Mouse (Mus musculus): Measurements from ENCODE around the gene Gm20388. TPM values are rescaled to one million over a fixed set of nuclear protein-coding genes. Genes with fewer than 3 reads are reported as not detected.
A peak's percentile ranks its signal among the peaks of the same experiment; 100 is the strongest.

The Gm20388 gene
- polyA plus RNA-seq, 1 experiment from 2014 or later = not detected

GRCm38 (mm10) chr8:122442781-122443180 lies 2532.1 kb downstream of the Gm20388 start:
- no peak for DNase-seq
- Histone ChIP-seq H3K4me2 (peak overlapping the region; percentile 99), H3K36me3 (peaks cover 20% of the 10 kb centered on the region), H3K27me3 (peaks cover 8% of the 10 kb centered on the region; the same call in 1 of the 2 replicates), H3K4me3 (replicated peaks) (peak overlapping the region; percentile 66), H3K9ac (peak overlapping the region; percentile 81), H3K4me1 (replicated peaks) (peaks cover 49% of the 10 kb centered on the region), H3K9me3 (replicated peaks) (no peaks in the 10 kb centered on the region), H3K27ac (peak overlapping the region; percentile 70)
- WGBS (ENCODE audit: insufficient replicate concordance) = 5% methylated on average over 12 of the region's 12 CpGs
- no peak for ATAC-seq (ENCODE audit: low read depth)

GRCm38 (mm10) chr8:122443262-122444006 lies 2532.8 kb downstream of the Gm20388 start, which contains the start of gene Mvd:
Gene Mvd (minus strand): TSS chr8:122443422.
- DNase-seq (peak; percentile 99), ATAC-seq (ENCODE audit: low read depth) (peak; percentile 98)
- H3K4me2 ChIP-seq = peak within 1 kb of the TSS; percentile 99
- peak within 1 kb of the TSS; percentile 81 for H3K9ac ChIP-seq
- H3K9me3 ChIP-seq (replicated peaks) = no peaks in the 10 kb centered on the region
- H3K36me3 ChIP-seq = peaks cover 16% of the 10 kb centered on the region
- H3K27me3 ChIP-seq = peaks cover 8% of the 10 kb centered on the region
- H3K27ac ChIP-seq = peak within 1 kb of the TSS; percentile 80
- peak within 1 kb of the TSS; percentile 66 for H3K4me3 ChIP-seq (replicated peaks)
- under 1% methylated on average over 47 of the region's 47 CpGs for WGBS (ENCODE audit: insufficient replicate concordance)
- peaks cover 42% of the 10 kb centered on the region for H3K4me1 ChIP-seq (replicated peaks)

- H3K27me3 ChIP-seq = peaks cover 13% of the 10 kb centered on the region
- peak overlapping the region; percentile 99 for H3K4me2 ChIP-seq
- WGBS (ENCODE audit: insufficient replicate concordance) = 17% methylated on average over 19 of the region's 19 CpGs
- H3K4me1 ChIP-seq (replicated peaks) = peaks cover 37% of the 10 kb centered on the region
- H3K9me3 ChIP-seq (replicated peaks) = no peaks in the 10 kb centered on the region
- H3K36me3 ChIP-seq = peaks cover 8% of the 10 kb centered on the region
- DNase-seq (peak; percentile 43), ATAC-seq (ENCODE audit: low read depth) (no peak)
- peak overlapping the region; percentile 66 for H3K4me3 ChIP-seq (replicated peaks)
- peak overlapping the region; percentile 77 for H3K9ac ChIP-seq
- H3K27ac ChIP-seq = peak overlapping the region; percentile 80
Measured at GRCm38 (mm10) chr8:122444058-122444748, 2533.6 kb downstream of the Gm20388 start.

- H3K4me2 ChIP-seq = 0 out of 2 replicates have a peak overlapping the region, but pooled peaks have one; percentile 99
- peaks cover 13% of the 10 kb centered on the region for H3K27me3 ChIP-seq
- DNase-seq = no peak
- no peaks in the 10 kb centered on the region for H3K9me3 ChIP-seq (replicated peaks)
- H3K36me3 ChIP-seq = no peaks in the 10 kb centered on the region
- no peak overlapping the region for H3K9ac ChIP-seq
- WGBS (ENCODE audit: insufficient replicate concordance) = 65% methylated on average over 3 of the region's 3 CpGs
- no peak for ATAC-seq (ENCODE audit: low read depth)
- no peak overlapping the region for H3K27ac ChIP-seq
- peaks cover 32% of the 10 kb centered on the region for H3K4me1 ChIP-seq (replicated peaks)
- H3K4me3 ChIP-seq (replicated peaks) = no peak overlapping the region
Measured at GRCm38 (mm10) chr8:122445203-122445602, 2534.6 kb downstream of the Gm20388 start.

- WGBS (ENCODE audit: insufficient replicate concordance) = 62% methylated on average over 7 of the region's 7 CpGs
- Histone ChIP-seq H3K4me1 (replicated peaks) (peaks cover 11% of the 10 kb centered on the region; the same call in 1 of the 2 replicates), H3K4me2 (no peak overlapping the region), H3K9me3 (replicated peaks) (no peaks in the 10 kb centered on the region), H3K36me3 (no peaks in the 10 kb centered on the region), H3K27me3 (peaks cover 40% of the 10 kb centered on the region), H3K4me3 (replicated peaks) (no peak overlapping the region), H3K9ac (no peak overlapping the region), H3K27ac (no peak overlapping the region)
- ATAC-seq (ENCODE audit: low read depth) (no peak), DNase-seq (no peak)
Measured at GRCm38 (mm10) chr8:122451161-122451703, 2540.6 kb downstream of the Gm20388 start.

GRCm38 (mm10) chr8:122452154-122452553 lies 2541.5 kb downstream of the Gm20388 start:
- DNase-seq (no peak), ATAC-seq (ENCODE audit: low read depth) (no peak)
- H3K27ac ChIP-seq = no peak overlapping the region
- no peak overlapping the region for H3K4me3 ChIP-seq (replicated peaks)
- H3K9ac ChIP-seq = no peak overlapping the region
- peaks cover 42% of the 10 kb centered on the region for H3K27me3 ChIP-seq
- no peaks in the 10 kb centered on the region for H3K9me3 ChIP-seq (replicated peaks)
- H3K4me2 ChIP-seq = no peak overlapping the region
- peaks cover 11% of the 10 kb centered on the region; the same call in 1 of the 2 replicates for H3K4me1 ChIP-seq (replicated peaks)
- WGBS (ENCODE audit: insufficient replicate concordance) = 80% methylated on average over 9 of the region's 10 CpGs
- no peaks in the 10 kb centered on the region for H3K36me3 ChIP-seq

GRCm38 (mm10) chr8:122454409-122454808 lies 2543.8 kb downstream of the Gm20388 start:
- Histone ChIP-seq H3K27ac (no peak overlapping the region), H3K36me3 (no peaks in the 10 kb centered on the region), H3K9me3 (replicated peaks) (no peaks in the 10 kb centered on the region), H3K4me1 (replicated peaks) (peaks cover 11% of the 10 kb centered on the region; the same call in 1 of the 2 replicates), H3K9ac (no peak overlapping the region), H3K4me2 (no peak overlapping the region), H3K4me3 (replicated peaks) (no peak overlapping the region), H3K27me3 (peaks cover 58% of the 10 kb centered on the region)
- ATAC-seq (ENCODE audit: low read depth) (no peak), DNase-seq (no peak)
- 81% methylated on average over 6 of the region's 6 CpGs for WGBS (ENCODE audit: insufficient replicate concordance)

GRCm38 (mm10) chr8:122457171-122457570 lies 2546.5 kb downstream of the Gm20388 start:
- WGBS (ENCODE audit: insufficient replicate concordance) = 64% methylated on average over 11 of the region's 11 CpGs
- DNase-seq = no peak
- Histone ChIP-seq H3K4me1 (replicated peaks) (peaks cover 35% of the 10 kb centered on the region), H3K9me3 (replicated peaks) (no peaks in the 10 kb centered on the region), H3K4me2 (no peak overlapping the region), H3K9ac (no peak overlapping the region), H3K27ac (no peak overlapping the region), H3K4me3 (replicated peaks) (no peak overlapping the region), H3K27me3 (peaks cover 80% of the 10 kb centered on the region), H3K36me3 (no peaks in the 10 kb centered on the region)
- ATAC-seq (ENCODE audit: low read depth) = no peak

GRCm38 (mm10) chr8:122459218-122459900 lies 2548.7 kb downstream of the Gm20388 start:
- H3K4me2 ChIP-seq = peak overlapping the region; percentile 64; the same call in 1 of the 2 replicates
- H3K4me1 ChIP-seq (replicated peaks) = peaks cover 50% of the 10 kb centered on the region
- no peaks in the 10 kb centered on the region for H3K36me3 ChIP-seq
- no peak overlapping the region for H3K9ac ChIP-seq
- H3K4me3 ChIP-seq (replicated peaks) = no peak overlapping the region
- WGBS (ENCODE audit: insufficient replicate concordance) = 46% methylated on average over 6 of the region's 6 CpGs
- no peaks in the 10 kb centered on the region for H3K9me3 ChIP-seq (replicated peaks)
- ATAC-seq (ENCODE audit: low read depth) = no peak
- H3K27me3 ChIP-seq = peaks cover 84% of the 10 kb centered on the region
- no peak for DNase-seq
- no peak overlapping the region for H3K27ac ChIP-seq

GRCm38 (mm10) chr8:122459990-122460389 lies 2549.3 kb downstream of the Gm20388 start:
- no peak for DNase-seq
- H3K4me3 ChIP-seq (replicated peaks) = peak overlapping the region; percentile 43
- peaks cover 78% of the 10 kb centered on the region for H3K27me3 ChIP-seq
- no peaks in the 10 kb centered on the region for H3K9me3 ChIP-seq (replicated peaks)
- peak overlapping the region; percentile 64 for H3K4me2 ChIP-seq
- 15% methylated on average over 7 of the region's 7 CpGs for WGBS (ENCODE audit: insufficient replicate concordance)
- ATAC-seq (ENCODE audit: low read depth) = no peak
- H3K36me3 ChIP-seq = no peaks in the 10 kb centered on the region
- H3K4me1 ChIP-seq (replicated peaks) = peaks cover 51% of the 10 kb centered on the region
- no peak overlapping the region for H3K27ac ChIP-seq
- H3K9ac ChIP-seq = no peak overlapping the region

All from liver, embryonic 13.5 days (tissue).